Mouse (Mus musculus) ES-CJ7 (cell line): ENCODE results near the gene Ren1.

Experiments used
- DNase-seq: peaks from one replicate; pipeline ENCODE4 v3.0.0; 2011; ENCODE audit warnings: low read depth, low spot score

Ren1 gene

DNA sequence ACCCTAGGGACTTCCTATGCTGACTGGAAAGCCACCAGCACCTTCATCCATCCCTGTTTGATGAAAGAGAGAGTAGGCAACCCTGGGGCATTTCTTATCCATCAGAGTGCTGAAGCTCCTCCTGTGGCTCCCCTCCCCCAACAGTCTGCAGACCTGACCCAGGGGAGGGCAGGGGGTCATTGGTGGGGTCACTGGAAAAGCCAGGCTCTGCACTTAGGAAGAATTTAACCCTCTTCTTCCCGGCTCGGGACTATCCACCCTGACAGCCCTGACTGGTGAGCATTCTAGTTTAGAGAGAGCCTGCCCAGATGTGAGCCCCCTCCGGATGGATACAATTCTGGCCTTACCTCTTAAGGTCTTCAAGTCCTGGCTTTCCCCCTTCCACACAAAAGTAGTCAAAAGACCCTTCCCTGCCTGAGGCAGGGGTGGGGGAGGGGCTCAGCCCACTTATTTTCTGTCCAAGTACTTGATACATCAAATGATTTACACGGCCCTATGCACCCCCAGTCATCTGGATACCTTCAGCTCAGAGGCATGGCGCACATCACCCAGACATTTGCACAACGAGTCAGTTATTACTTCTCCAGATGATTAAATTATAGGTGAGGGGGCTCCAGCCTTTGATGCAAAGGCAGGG lies 58.7 kb downstream of the Ren1 start:
- DNase-seq = no peak

DNA sequence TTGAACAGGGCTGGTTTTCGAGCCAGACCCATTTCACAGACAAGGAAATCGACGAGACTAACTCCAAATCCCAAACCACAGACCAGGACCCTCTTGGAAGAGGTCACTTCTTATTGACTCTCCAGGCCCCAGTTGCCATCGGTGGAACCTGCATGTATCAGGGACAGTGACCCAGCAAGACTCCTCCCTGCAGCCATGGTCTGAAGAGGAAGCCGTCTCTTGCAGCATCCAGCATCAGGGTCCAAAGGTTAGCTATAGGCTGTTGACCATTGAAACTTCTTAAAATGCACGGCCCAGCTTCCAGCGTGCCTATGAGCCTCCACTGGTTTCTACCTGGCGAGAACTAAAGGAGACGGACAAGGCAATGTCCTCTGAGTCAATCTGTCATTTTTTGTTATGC lies 59.5 kb downstream of the Ren1 start:
- no peak for DNase-seq
